Mouse (Mus musculus): ENCODE measurements around the gene Mtg2. TPM values are rescaled to one million over a fixed set of nuclear protein-coding genes. Genes with fewer than 3 reads are reported as not detected.

The Mtg2 gene
- total RNA-seq, 1 experiment from 2014 or later, result 17.9 TPM

- peak; percentile 43 for DNase-seq
Measured at GRCm38 (mm10) chr2:180051986-180052733, 18.2 kb upstream of the Mtg2 start.

DNA sequence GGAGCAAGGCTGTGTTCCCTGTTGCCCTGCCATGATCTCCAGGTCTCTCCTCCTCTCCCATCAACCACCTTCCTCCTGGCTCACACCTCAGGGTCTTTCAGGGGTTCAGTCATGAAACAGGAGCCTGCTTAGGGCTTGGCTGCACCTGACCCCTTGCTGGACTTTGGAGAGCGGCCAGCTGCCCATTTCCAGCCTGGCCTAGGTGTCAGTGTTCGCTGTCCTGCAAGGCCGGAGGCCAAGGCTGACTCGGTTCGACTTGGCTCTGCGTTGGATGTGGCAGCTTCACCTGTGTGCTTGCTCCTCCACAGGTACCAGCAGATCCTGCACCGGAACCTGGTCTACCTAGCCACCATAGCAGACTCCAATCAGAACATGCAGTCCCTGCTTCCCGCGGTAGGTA, 17.4 kb upstream of the Mtg2 start:
- DNase-seq, result no peak

DNA sequence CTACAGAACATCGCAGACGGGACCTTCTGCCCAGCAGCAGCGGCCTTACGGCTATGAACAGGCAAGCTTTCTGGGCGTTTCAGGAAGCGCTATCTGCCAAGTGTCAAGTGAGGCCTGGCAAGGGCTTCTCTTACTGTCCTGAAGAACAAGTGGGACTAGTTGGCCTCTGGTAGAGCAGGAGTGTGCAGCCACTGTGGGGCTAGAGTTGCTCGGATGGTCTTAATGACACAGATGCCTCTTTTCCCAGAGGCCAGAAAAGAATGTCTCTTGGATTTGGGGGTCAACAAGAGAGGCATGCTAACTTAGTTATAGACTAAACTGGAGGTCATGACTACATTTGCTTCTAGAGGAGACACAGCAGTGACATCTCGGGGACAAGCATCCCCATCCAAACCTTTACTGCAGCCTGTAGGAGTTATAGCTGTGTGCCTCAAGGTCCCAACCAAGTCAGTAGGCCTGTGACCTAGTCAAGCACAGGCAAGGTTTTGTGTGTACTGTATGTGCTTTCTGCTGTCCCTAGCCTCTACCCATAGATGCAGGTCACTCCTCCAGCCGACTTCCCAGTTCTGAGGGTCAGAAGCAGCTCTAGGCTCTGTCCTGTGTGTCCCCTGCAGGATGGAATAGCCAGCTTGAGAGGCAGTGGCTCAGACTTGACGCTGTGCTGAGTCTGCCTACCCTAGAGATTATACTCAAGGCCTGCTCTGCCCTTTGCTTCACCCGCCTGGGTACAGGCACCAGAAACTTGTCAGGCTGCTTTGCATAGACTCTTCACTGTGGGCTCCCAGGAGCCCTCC, 6.9 kb upstream of the Mtg2 start:
- DNase-seq, result no peak

- no peak for DNase-seq
Measured at GRCm38 (mm10) chr2:180069770-180070480, 463 bp upstream of the Mtg2 start.

GRCm38 (mm10) chr2:180071671-180072070, 1.3 kb downstream of the Mtg2 start:
- no peak for DNase-seq

DNA sequence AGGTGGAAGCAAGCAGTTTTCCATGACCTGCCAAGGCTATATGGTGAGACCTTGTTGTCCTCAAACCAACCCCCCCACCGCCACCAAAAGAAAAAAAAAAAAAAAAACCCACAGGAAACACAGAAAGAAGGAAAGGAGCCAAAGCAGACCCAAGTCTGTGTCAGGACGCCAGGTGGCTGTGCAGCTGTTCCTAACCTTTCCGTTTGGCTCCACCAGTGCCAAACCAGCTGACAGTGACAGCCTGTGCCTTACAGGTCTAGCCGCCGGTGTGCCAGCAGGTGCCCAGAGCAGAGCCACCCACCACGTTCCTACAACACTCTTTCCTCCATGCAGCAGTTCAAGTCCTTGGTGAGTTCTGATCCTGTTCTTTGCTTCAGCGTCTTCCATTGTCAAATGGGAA, 2.5 kb downstream of the Mtg2 start:
- DNase-seq, result no peak

DNA sequence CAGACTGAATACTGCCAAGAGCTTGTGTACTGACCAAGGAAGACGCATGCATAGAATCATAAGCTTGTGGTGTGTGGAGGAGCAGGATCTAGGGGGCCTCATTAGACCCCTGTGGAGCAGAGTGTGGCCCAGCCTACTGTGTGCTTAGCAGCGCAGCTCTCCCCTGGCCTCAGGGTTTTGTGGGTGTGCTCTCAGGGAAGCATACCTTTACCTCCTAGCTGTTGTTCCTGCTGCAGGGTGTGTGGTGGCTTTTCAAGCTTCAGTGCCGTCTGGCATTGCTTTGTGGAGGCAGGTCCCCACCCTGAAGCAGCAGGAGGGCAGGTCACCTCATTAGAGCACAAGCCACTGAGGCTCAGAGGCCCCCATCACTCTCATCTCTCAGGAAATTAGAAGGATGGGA, 7.2 kb downstream of the Mtg2 start:
- DNase-seq, result no peak

DNA sequence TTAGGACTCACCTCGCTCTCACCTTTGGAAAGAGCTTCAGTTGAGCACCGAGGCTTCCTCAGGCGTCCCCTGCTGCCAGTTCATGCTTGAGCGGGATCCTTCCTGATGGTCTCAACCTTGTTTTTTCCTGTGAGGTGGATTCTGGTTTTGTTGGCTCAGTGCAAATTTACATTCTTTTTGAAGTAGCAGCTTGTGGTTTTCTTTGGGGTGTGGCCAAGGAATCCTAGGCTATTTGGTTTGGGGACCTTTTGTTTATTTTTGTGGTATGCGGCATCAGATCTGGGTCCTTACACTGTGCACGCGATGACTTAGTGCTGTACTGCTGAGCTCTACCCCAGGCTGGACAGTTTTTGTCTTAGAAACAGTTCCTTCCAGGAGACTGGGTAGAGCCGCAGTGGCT, 10.3 kb downstream of the Mtg2 start:
- no peak for DNase-seq

GRCm38 (mm10) chr2:180083063-180083462, 12.7 kb downstream of the Mtg2 start:
- no peak for DNase-seq

- no peak for DNase-seq
Measured at GRCm38 (mm10) chr2:180084565-180084964, 14.2 kb downstream of the Mtg2 start.

DNA sequence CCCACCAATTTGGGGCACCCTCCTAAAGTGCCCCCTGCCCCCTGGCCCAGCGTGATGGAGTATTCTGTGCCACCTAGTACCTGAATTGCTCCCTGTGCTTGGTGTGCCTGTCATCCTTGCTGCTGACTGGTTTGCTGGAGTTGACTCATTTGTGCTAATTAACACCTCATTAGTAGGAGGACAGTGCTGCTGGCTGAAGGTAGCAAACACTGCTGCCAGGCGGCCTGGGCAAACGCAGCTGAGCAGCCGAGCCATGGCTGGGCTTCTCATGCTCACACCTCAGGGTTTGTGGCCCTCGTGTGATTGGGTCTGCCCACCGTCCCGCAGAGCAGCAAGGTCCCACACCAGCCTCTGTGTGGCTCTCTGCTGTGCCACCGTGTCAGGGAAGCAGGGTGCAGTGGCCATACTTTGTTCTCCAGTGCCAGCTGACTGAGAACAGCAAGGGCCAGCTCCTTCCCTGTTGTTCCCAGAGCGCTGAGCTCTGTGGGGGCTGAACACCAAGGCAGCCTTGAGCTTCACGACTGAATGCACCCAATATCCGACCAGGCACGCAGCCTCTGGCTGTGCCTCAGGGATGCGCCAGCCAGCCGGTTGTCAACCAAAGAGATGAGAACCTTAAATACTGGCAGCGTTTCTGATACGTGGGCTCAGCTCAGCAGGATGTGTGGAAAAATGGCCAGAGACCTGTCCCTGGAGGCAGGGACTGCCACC, 15.7 kb downstream of the Mtg2 start:
- no peak for DNase-seq

GRCm38 (mm10) chr2:180086637-180087027, 16.2 kb downstream of the Mtg2 start:
- DNase-seq, result no peak

DNA sequence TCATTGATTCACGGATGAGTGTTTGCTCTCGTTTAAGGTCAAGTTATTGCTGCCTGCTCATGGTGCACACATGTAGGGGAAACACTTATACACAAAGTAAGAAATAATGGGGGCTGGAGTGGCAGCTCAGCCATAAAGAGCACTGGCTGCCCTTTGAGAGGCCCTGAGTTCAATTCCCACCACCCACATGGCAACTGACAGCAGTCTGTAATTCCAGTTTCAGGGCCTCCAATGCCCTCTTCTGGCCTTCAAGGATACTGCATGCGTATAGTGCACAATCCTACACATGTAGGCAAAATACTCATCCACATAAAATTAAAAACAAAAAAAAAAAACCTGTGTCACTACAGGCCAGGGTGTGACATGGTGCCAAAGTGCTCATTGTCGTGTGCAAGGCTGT, 17.1 kb downstream of the Mtg2 start:
- DNase-seq, result no peak

GRCm38 (mm10) chr2:180090285-180090684, 19.9 kb downstream of the Mtg2 start:
- no peak for DNase-seq

DNA sequence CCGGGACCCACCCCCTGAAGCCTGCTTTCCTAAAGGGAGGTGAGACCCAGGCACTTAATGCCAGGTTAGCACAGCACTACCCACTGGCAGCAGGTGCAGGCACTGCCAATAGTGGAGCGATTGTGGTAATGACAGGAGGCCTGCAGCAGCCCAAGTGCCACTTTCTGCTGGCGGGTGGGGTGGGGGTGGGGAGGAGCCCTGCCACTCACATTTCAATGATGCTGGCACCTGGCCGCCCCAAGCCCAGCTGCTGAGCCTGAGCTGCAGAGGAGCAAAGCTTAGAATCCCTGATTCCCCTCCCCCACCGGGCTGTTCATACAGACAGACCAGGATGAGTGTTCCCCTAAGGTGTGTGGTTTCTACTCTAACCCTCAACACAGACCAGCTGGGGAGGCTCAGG, 25.3 kb downstream of the Mtg2 start:
- no peak for DNase-seq

- no peak for DNase-seq
Measured at GRCm38 (mm10) chr2:180097585-180097984, 27.2 kb downstream of the Mtg2 start.

- DNase-seq, result no peak
Measured at GRCm38 (mm10) chr2:180098167-180098566, 27.8 kb downstream of the Mtg2 start.

DNA sequence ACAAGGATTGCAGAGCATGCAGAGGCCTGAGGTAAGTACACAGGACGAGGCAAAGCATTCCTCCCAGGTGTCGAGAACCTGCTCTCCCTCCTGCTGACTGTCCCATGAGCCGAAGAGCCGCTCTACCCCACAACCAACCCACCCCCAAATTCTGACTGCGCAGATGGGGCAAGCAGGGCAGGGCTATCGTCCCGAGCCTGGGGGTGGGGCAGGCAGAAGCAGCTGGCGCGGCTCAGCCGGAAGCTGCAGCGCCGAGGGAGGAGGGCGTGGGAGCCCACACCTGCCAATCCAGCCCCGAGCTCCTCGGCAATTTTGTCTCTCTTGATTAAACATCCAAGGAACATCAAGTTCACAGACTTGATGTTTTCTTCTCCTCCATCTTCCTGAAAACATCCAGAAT, 29.1 kb downstream of the Mtg2 start:
- no peak for DNase-seq

GRCm38 (mm10) chr2:180103151-180103977, 33.0 kb downstream of the Mtg2 start:
- no peak for DNase-seq

- DNase-seq, result peak; percentile 90
Measured at GRCm38 (mm10) chr2:180103978-180104658, 33.7 kb downstream of the Mtg2 start, which contains the start of gene Hrh3. Gene Hrh3, minus strand, starts transcription at chr2:180104488.
